Mouse (Mus musculus) midbrain, postnatal 0 days (tissue): ENCODE data around the gene Gm7029. TPM values are rescaled to one million over a fixed set of nuclear protein-coding genes. Genes with fewer than 3 reads are reported as not detected.
"Not testable (repeated sequence)": the region's sequence is repeated elsewhere in the genome, so short reads cannot be mapped to it uniquely, and the experiment has no call there.

Source experiments
- ATAC-seq: fragments of 200-750 bp; cut with Nextera tagmentation; 2 replicates; pipeline ENCODE4 v1.8.0; 2017; ENCODE audit warnings: moderate number of reproducible peaks, mild to moderate bottlenecking, moderate TSS enrichment, moderate library complexity; ENCODE audit not compliant: low FRiP score
- DNase-seq: peaks from one replicate; pipeline ENCODE4 v3.0.0-alpha.2; 2015; ENCODE audit warnings: low spot score
- H3K27ac ChIP-seq: fragments of 300-500 bp; sonication (generic); 2 replicates; pipeline ENCODE4 v1.5.1; 2014; ENCODE audit warnings: low read depth, mild to moderate bottlenecking, low read length, mixed read lengths
- H3K27me3 ChIP-seq: fragments of 300-500 bp; sonication (generic); 2 replicates; pipeline ENCODE4 v1.6.1; 2014; ENCODE audit warnings: low read length, control low read depth, mixed read lengths; ENCODE audit not compliant: insufficient read depth
- H3K36me3 ChIP-seq: fragments of 300-500 bp; sonication (generic); 2 replicates; pipeline ENCODE4 v1.6.1; 2014; ENCODE audit warnings: low read length, control low read depth, mixed read lengths; ENCODE audit not compliant: insufficient read depth
- H3K4me1 ChIP-seq: fragments of 300-500 bp; sonication (generic); 2 replicates; pipeline ENCODE4 v1.6.1; 2014; ENCODE audit warnings: mild to moderate bottlenecking, control low read depth, antibody characterized with exemption, low read length, mixed read lengths; ENCODE audit not compliant: insufficient read depth
- H3K4me2 ChIP-seq: fragments of 300-500 bp; sonication (generic); 2 replicates; pipeline ENCODE4 v1.6.1; 2014; ENCODE audit warnings: low read depth, mild to moderate bottlenecking, low read length, mixed read lengths; ENCODE audit not compliant: poor library complexity, severe bottlenecking
- H3K4me3 ChIP-seq: fragments of 300-500 bp; sonication (generic); 2 replicates; pipeline ENCODE4 v1.5.1; 2014; ENCODE audit warnings: low read depth, mild to moderate bottlenecking, low read length, moderate library complexity
- H3K9ac ChIP-seq: fragments of 300-500 bp; sonication (generic); replicated peaks from 2 replicates; pipeline ENCODE4 v1.6.1; 2014; ENCODE audit warnings: mild to moderate bottlenecking, low read length, moderate library complexity, mixed read lengths; ENCODE audit not compliant: poor library complexity, severe bottlenecking
- H3K9me3 ChIP-seq: fragments of 300-500 bp; sonication (generic); 2 replicates; pipeline ENCODE4 v1.6.1; 2016; ENCODE audit warnings: low read length, control low read depth
- CTCF ChIP-seq: IDR thresholded peaks from 2 replicates; pipeline ENCODE4 v1.5.1; 2016; ENCODE audit warnings: antibody characterized with exemption, mild to moderate bottlenecking
- WGBS: fragments of 180-500 bp; shearing (Covaris S2); extraction: QIAGEN DNeasy Blood & Tissue Kit; methylation state at CpG from one replicate; pipeline ENCODE4 v1.1.7; 2014; 5-methylcytosine and 5-hydroxymethylcytosine counted together
- polyA plus RNA-seq: library from polyadenylated mRNA; unstranded; fragments of >200 nt; fragmentation: Nextera tagmentation; extraction: Ambion mirVana; gene quantifications from 2 replicates; pipeline ENCODE4 v1.2.1, GENCODE M21; 2015
- total RNA-seq: library from RNA; depleted of rRNA; stranded (reverse); fragments of >200 nt; gene quantifications from 2 replicates; pipeline ENCODE4 v1.2.3, GENCODE M21; 2014

Gene Gm7029
- total and polyA plus RNA-seq, 2 experiments from 2014 or later, result not detected

DNA sequence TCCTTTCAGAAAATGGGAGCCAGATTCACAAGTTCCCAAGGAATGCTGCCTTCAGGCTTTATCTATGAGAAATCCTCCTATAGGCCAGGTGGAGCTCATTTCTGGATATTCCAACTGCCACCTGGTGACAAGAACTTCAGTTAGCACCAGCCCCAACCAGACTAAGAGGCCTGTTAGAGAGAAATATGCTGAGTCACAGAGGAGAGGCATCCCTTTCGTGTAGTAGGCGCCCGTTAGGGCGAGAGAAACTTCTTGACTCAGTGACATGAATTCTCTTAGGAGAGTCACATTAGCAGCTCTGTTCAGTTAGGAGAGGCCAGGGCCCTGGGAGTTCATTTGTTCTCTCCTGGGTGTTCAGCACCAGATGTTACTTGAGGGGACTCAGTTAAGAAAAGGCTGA is 26.0 kb downstream of the Gm7029 start:
- H3K27me3 ChIP-seq, result no peaks in the 10 kb centered on the region
- no peak for TF ChIP-seq CTCF
- H3K9me3 ChIP-seq, result no peaks in the 10 kb centered on the region
- H3K4me1 ChIP-seq, result no peaks in the 10 kb centered on the region
- H3K9ac ChIP-seq, result no peak overlapping the region
- H3K36me3 ChIP-seq, result no peaks in the 10 kb centered on the region
- no peak for DNase-seq
- H3K4me3 ChIP-seq, result no peak overlapping the region
- H3K27ac ChIP-seq, result no peak overlapping the region
- 79% methylated on average over 4 of the region's 4 CpGs for WGBS
- no peak for ATAC-seq
- no peak overlapping the region for H3K4me2 ChIP-seq

DNA sequence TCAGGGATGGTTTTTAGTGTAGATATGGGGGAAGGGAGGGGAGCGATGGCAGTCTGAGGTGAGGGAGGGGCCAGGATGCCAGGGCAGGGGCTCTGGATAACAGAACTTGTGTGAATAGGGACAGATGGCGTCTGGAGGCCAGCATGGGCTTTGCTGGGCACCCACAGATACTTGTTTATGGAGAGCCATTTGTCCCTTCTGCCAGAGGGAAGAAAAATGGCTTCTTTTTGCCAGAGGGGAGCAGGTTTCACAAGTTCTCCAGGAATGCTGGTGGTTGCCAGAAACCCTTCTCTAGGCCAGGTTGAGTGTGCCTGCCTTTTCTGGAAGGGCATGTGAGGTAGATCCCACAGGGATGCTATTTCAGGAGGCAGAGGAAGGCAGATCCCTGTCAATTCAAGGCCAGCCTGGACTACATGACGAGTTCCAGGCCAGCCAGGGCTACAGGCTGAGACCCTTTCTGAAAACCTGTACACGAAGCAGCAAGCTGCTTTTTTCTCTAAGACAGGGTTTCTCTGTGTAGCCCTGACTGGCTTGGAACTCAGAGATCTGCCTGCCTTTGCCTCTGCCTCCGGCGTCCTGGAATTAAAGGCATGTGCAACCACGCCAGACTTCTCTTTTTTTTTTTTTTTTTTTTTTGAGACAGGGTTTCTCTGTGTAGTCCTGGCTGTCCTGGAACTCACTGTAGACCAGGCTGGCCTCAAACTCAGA is 26.8 kb downstream of the Gm7029 start:
- no peak for ATAC-seq
- WGBS, result 78% methylated on average over 7 of the region's 7 CpGs

DNA sequence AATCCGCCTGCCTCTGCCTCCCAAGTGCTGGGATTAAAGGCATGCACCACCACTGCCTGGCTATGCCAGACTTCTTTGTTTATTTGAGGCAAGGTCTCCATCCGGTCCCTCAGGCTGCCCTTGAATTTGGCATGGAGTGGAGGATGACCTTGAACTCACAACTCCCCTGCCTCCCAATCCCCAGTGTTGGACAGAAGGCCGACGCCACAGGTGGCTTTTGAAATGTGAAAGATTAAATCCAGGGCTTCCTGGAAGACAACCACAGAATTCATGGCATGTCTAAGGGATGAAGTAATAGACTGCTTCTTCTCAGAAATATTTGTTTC is 27.3 kb downstream of the Gm7029 start:
- ATAC-seq (no peak), DNase-seq (no peak)
- 90% methylated on average over 4 of the region's 4 CpGs for WGBS
- Histone ChIP-seq H3K27ac (no peak overlapping the region), H3K4me1 (no peaks in the 10 kb centered on the region), H3K9ac (no peak overlapping the region), H3K36me3 (no peaks in the 10 kb centered on the region), H3K27me3 (no peaks in the 10 kb centered on the region), H3K9me3 (no peaks in the 10 kb centered on the region), H3K4me3 (no peak overlapping the region), H3K4me2 (no peak overlapping the region)
- no peak for TF ChIP-seq CTCF

More for the DNA sequence above, 26.8 kb downstream of the Gm7029 start:
- H3K27me3 ChIP-seq, result no peaks in the 10 kb centered on the region
- H3K9ac ChIP-seq, result no peak overlapping the region
- no peaks in the 10 kb centered on the region for H3K36me3 ChIP-seq
- no peak overlapping the region for H3K4me2 ChIP-seq
- TF ChIP-seq CTCF, result no peak
- H3K4me1 ChIP-seq, result no peaks in the 10 kb centered on the region
- no peak overlapping the region for H3K4me3 ChIP-seq
- no peaks in the 10 kb centered on the region for H3K9me3 ChIP-seq
- H3K27ac ChIP-seq, result no peak overlapping the region
- DNase-seq, result no peak

DNA sequence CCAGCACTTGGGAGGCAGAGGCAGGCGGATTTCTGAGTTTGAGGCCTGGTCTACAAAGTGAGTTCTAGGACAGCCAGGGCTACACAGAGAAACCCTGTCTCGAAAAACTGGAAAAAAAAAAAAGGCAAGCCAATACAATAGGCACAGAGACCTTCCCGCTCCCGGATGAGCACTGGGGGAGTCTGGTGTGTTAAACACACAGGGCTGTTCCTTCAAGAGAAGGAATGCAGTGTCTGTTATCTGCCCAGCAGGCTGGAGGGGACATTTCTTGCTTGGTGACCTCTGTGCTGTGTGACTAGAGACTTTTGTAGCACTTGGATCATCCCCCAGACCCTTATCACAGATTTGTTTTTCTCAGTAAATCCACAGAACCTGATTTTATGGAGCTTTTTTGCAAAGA is 28.0 kb downstream of the Gm7029 start:
- Histone ChIP-seq H3K4me3 (no peak overlapping the region), H3K9me3 (no peaks in the 10 kb centered on the region), H3K36me3 (no peaks in the 10 kb centered on the region), H3K4me1 (no peaks in the 10 kb centered on the region), H3K27me3 (no peaks in the 10 kb centered on the region), H3K27ac (no peak overlapping the region), H3K4me2 (no peak overlapping the region), H3K9ac (no peak overlapping the region)
- DNase-seq (no peak), ATAC-seq (no peak)
- no peak for TF ChIP-seq CTCF
- WGBS, result 72% methylated on average over 4 of the region's 4 CpGs

DNA sequence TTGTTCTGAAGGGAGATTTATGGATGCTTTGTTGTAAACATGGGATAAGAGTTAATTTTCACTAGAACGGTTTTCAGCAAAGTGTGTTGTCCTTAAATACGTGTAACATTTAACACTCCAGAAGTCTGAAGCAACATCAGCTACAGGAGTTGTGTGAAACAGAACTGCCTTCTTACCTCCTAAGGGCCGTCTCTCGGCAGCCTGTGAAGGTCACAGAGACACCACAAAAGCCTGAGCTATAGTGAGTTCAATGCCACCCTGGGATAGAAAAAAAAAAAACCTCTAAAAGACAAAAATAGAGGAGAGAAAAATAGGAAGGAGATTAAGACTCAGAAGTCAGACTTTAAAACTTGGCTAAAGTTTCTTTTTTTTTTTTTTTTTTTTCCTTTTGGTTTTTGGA is 28.4 kb downstream of the Gm7029 start:
- 81% methylated on average over 4 of the region's 4 CpGs for WGBS
- DNase-seq, result no peak
- TF ChIP-seq CTCF, result no peak

DNA sequence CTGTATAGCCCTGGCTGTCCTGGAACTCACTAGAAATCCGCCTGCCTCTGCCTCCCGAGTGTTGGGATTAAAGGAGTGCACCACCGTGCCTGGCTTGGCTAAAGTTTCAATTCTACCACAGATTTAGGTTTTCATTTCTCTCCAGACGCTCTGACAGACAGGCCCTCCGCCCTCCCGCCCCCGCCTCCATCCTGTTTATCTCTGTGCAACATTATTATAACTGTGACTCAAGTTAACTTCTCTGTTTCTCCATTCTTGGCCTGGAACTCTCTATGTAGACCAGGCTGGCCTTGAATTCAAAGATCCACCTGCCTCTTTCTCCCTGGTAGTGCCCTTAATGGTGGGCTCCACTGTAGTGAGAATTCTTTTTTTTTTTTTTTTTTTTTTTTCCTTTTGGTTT is 28.9 kb downstream of the Gm7029 start:
- DNase-seq (no peak), ATAC-seq (no peak)
- WGBS, result 83% methylated on average over 7 of the region's 7 CpGs
- H3K27ac ChIP-seq, result no peak overlapping the region
- no peaks in the 10 kb centered on the region for H3K4me1 ChIP-seq
- TF ChIP-seq CTCF, result no peak
- no peak overlapping the region for H3K4me3 ChIP-seq
- no peaks in the 10 kb centered on the region for H3K27me3 ChIP-seq
- H3K9ac ChIP-seq, result no peak overlapping the region
- no peaks in the 10 kb centered on the region for H3K36me3 ChIP-seq
- no peaks in the 10 kb centered on the region for H3K9me3 ChIP-seq
- no peak overlapping the region for H3K4me2 ChIP-seq

More for the DNA sequence above, 28.4 kb downstream of the Gm7029 start:
- no peaks in the 10 kb centered on the region for H3K9me3 ChIP-seq
- no peak overlapping the region for H3K27ac ChIP-seq
- no peak overlapping the region for H3K4me3 ChIP-seq
- no peaks in the 10 kb centered on the region for H3K27me3 ChIP-seq
- no peak for ATAC-seq
- H3K4me2 ChIP-seq, result no peak overlapping the region
- H3K4me1 ChIP-seq, result no peaks in the 10 kb centered on the region
- H3K9ac ChIP-seq, result no peak overlapping the region
- H3K36me3 ChIP-seq, result no peaks in the 10 kb centered on the region

DNA sequence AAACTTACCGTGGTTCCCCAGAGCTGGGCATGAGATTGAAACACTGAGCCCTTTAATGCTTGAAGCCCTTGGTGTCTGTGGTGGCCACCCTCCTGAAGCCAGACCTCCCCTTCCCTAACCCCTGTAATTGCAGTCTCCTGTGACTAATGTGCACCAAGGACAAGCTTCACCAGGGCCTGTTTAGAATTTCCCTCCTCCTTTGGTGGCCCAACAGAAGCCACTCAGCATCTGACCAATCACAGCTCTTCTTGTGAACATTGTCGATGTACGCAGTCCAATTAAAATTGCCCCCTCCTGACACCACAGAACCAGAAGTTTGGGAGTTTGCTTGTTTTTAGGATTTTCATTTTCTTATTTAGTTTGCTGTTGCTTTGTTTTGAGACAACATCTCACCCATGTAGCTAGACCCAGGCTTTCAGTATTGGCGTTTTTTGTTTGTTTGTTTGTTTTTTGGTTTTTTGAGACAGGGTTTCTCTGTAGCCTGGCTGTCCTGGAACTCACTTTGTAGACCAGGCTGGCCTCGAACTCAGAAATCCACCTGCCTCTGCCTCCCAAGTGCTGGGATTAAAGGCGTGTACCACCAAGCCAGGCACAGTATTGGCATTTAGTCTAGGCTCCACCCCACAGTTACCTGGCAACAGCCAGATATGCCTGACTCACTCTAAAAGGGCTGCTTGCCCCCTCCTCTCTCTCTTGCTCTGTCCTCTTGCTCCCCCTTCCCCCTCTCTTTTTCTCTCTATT is 30.4 kb downstream of the Gm7029 start:
- H3K4me2 ChIP-seq, DNase-seq, ATAC-seq, H3K36me3 ChIP-seq, H3K4me3 ChIP-seq, H3K27ac ChIP-seq, H3K27me3 ChIP-seq, H3K9ac ChIP-seq, H3K9me3 ChIP-seq, H3K4me1 ChIP-seq: not testable (repeated sequence)
- WGBS, result 67% methylated on average over 6 of the region's 6 CpGs

DNA sequence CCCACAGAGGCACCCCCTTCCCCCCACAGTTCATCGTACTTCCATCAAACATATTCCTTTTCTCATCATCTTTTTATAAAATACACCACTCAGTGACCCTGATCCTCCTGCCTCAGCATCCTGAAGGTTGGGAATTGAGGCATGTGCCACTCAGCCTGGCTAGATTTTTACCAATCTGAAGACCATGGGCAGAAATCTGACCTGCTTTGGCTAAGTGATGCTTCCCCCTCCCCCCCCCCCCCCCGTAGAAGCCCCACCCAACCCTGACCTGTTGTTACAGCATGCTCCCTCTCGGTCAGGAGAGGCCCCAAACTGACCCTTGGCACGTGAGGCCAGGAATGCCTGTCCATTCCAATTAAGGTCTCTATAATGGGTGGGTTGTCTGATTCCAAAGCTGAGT is 31.2 kb downstream of the Gm7029 start, which contains the start of gene Platr17:
Gene Platr17, plus strand, starts transcription at position 301 of the 400 bp plus-strand sequence.
- not testable (repeated sequence) for H3K9ac ChIP-seq, DNase-seq, ATAC-seq, H3K4me3 ChIP-seq, H3K4me1 ChIP-seq, H3K36me3 ChIP-seq, H3K27ac ChIP-seq, H3K4me2 ChIP-seq, H3K9me3 ChIP-seq, H3K27me3 ChIP-seq
- WGBS, result 36% methylated on average over 3 of the region's 4 CpGs
